Mouse (Mus musculus) adrenal gland, postnatal 25 days (tissue): ENCODE measurements around the gene March7. TPM values are rescaled to one million over a fixed set of nuclear protein-coding genes. Genes with fewer than 3 reads are reported as not detected.
A peak's percentile ranks its signal among the peaks of the same experiment; 100 is the strongest.

Source experiments
- DNase-seq: peaks from one replicate; pipeline ENCODE4 v3.0.0; 2021; ENCODE audit warnings: mixed read lengths
- long read RNA-seq: library from polyadenylated mRNA; stranded (forward); transcript quantifications from one replicate; pipeline ENCODE4 v2.0.0, GENCODE M21; 2021
- total RNA-seq: library from RNA; stranded (reverse); gene quantifications from 2 replicates; pipeline ENCODE4 v1.2.3, GENCODE M21; 2021

The March7 gene
- total RNA-seq, result 49.8 and 55.5 TPM in 2 replicates
- long read RNA-seq, full-length matches to known transcripts, result 50 of 78 reads
- long read RNA-seq, partial matches to known transcripts, result 5 of 78 reads
- long read RNA-seq, other reads (novel, unspliced or antisense), result 23 of 78 reads

DNA sequence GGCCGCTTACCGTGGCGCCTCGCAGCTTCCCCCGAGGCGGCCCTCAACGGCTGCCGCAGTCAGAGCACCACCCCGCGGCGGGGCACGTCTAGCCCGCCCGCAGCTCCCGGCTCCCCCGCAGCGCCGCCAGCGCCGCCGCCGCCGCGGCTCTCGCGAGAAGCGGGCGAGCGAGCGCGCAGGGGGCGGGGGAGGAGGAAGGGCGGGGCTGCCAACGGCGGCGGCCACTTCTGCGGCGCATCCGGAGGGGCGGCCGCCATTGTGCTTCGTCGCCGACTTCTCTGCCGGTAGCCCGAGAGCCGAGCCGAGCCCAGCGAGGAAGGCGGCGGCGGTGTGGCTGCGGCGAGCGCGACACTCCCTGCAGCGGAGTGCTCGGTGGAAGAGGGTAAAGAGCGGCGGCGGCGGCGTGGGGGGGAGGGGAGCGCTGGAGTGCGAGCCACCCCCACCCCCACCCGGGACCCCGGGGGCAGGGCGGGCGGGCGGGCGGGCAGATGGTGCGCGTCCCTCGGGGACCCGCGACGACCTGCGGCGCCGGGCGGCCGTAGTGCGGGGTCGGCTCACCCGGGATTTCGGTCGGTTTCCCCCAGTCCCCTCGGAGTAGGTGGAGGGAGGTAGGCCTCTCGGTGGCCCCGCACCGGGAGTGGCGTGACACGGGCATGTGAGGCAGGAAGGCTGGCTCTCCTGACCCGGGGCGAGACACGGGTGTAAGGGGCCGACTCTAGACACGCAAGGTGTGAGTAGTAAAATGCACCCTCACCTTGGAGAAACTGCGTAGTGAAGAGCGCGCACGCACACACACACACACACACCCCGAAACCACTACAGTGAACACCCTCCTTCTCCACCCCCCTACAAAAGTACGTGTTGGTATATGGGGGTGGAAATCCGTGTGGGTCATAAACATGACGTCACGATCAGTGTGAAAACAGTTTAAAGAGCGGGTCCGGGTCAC, at the start of gene March7, which contains the start of gene Baz2b:
Gene March7, plus strand, starts transcription at position 185 of the 949 bp plus-strand sequence.
Gene Baz2b, minus strand, starts transcription at position 137 of the 949 bp plus-strand sequence.
- DNase-seq, result peak; percentile 90

DNA sequence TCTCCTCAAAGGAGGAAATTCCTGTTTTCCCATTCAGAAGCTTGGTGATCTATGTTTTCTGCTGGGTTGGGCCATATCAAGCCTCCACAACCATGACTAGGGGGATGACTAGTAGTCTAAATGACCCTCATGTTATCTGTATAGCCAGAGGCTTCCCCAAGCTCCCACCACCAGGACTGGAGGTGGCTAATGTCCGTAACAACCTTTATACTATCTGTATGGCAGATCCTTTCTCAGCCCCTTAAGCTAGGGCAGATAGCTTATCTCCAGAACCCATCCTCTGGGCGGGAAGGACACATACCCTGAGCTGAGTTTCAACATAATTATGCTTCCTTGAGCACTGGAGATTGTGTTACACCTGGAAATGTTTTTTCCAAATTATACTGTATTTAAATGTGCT, 45.9 kb upstream of the March7 start:
- no peak for DNase-seq

DNA sequence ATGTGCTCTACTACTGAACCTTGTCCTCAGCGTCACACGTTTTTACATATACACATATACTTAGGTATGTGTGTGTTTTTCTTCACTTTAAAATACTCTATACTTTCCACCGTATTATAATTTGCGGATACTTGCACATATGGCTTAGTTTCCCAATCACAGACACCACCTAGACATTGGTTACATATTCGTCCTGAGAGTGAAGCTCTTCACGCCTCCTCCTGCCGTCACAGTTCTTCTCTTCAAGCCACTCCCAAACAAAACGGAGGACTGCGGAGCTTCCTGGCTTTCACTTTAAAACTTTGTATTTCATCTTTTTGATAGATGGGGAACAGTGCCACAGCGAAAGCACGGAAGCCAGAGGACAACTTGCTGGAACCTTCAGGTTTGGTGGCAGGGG, 44.0 kb upstream of the March7 start:
- DNase-seq, result no peak

DNA sequence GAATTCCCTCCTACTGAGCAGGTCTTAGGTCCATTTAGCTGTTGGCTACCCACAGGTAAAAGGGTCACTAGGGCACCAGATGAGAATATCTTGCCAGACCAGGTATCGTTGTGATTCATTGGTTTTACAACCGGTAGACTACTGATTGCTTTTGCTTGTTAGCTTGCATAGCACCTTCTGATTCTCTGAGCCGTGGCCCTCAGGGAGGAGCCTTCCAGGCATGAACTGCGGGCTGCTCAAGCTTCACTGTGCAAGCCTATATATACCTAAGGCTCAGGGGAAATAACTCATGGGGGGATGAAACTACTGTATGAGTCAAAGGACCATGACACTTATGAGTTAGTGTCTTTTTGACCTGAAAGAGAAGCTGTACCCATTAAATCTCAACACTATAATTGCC, 42.8 kb upstream of the March7 start:
- no peak for DNase-seq

DNA sequence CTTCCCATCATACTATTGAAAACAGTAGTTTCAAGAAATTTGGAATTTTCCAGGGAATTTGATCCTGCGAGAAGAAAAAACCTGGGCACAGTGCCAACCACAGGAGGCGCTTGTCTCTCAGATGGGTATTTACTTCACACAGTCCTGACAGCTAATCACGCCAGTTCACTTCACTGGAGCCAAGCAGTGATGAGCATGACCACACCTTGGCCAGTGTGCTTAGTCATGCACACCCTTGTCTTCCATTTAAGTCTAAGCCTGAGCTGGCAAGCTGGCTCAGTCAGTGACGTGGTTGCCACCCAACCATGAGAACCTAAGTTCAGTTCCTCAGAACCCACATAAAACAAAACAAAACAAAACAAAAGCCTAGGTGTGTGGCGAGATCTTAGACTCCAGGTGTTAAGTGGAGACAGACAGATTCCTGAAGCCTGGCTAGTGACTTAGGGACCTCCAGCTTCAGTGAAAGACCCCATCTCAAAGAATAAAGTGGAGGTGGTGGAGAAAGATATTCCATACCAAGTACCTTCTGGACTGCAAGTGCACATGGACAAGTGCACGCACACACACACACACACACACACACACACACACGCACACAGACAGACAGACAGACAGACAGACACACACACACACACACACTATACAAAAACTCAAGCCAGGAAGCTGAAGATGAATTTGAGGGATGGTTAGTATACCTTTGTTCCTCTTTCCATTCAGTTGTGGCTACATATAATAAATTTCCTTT, 37.7 kb upstream of the March7 start:
- no peak for DNase-seq

DNA sequence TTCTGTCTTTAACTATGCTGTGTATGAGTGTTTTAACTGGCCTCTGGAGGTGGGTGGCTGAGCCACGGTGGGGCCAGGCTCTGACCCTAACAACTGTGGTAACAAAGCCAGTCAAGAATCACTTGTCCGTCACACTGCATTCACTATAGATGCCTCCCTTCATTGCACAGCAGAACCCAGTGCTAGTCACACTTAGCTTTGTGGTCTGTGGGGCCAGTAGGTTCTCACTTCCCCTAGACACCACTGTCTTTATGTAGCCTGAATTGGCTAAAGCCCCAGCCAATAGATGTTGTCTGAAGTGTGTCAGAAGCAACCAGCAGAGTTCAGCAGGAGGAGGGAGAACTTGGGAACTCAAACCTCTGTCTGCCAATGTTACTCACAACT, 37.2 kb upstream of the March7 start:
- DNase-seq, result no peak

DNA sequence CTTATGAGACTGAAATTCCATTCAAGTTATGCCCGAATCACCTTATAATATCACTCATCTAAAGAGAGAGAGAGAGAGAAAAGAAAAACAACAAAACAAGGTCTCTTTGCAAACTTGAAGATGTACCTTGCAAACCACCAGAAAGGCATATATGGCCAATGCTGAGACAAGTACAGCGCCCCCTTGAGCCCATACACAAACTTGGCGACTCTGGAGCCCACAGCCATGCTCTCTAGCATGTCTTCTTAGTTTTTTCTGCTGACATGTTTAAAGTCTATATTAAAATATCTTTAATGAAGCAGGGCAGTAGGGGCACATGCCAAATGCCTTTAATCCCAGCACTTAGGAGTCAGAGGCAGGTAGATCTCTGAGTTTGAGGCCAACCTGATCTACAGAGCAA, 36.5 kb upstream of the March7 start:
- DNase-seq, result no peak

DNA sequence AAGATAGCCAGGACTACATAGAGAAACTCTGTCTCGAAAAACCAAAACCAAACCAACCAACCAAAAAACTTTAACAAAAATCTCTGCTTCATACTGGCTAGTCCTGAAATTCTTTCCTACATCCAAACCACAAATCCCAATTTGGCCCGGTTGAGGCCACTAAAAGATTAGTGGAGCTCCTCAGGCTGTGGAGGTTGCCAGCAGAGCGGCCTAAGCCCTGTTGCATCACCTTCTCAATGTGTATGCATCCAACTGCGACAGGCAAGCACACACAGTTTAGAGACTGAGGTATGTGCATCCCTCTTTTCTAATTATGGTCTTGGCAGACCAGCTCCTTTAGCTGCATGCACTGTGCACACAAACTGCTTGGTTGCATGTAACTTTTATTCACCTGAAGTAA, 36.1 kb upstream of the March7 start:
- DNase-seq, result no peak

DNA sequence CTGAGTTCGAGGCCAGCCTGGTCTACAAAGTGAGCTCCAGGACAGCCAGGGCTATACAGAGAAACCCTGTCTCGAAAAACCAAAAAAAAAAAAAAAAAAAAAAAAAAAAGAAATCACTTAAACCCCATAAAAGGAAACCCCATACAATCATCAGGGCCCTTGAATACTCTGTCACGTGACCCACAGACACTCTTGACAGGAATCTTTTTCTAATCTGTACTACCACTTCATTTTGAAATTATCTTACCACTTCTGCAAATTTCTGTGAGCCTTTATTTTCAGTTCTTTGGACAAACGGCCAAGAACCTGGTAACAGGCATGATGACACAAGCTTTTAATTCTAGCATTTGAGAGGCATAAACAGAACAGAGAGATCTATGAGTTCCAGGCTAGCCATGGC, 34.6 kb upstream of the March7 start:
- no peak for DNase-seq

DNA sequence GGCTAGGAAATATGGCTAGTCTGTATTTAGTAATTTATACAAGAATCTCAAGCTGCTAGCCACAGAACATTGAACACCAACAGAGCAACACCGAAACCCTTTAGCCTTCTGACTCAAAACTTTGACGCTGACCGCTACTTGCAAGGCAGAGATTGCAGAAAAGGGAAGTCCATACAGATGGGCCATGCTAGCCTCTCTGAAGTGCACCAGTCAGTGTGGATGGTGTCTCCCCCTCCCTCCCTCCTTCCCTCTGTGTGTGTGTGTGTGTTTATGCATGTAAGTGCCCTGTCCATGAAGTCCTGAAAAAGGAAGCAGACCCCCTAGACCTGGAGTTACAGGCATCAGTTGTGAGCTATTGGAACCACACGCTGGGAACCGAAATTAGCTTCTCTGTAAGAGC, 33.6 kb upstream of the March7 start:
- DNase-seq, result no peak

DNA sequence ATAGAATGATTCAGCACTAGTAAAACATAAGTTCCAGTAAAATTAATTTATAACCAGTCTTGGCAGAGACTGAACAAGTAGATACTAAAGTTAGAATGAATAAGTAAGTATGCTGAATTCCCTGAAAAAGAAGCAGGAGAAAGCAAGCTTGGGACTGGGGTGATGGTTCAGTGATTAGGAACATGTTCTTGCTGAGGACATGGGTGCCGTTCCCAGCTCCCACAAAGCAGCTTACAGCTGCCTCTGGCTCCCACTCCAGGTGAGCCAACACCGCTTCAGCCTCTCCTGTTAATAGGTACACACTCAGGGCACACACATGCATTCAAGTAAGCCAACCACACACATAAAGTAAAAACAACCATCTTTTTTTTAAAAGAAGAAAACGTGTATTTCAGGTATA, 32.2 kb upstream of the March7 start:
- DNase-seq, result no peak

DNA sequence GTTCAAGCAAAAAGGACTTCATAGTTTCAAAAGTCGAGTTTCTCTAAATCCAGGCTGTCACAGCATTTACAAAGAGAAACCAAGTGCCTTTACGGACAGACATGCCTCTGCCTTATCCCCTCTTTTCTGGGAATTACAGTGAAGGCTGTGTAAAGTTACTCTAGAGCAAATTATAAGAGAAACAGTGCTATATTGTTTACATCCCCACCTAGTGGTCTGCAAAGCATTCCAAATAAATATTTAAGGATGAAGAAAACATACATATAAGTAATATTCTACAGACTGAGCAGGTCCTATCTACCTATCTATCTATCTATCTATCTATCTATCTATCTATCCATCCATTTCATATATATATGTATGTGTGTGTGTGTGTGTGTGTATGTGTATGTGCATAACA, 28.0 kb upstream of the March7 start:
- DNase-seq, result no peak

DNA sequence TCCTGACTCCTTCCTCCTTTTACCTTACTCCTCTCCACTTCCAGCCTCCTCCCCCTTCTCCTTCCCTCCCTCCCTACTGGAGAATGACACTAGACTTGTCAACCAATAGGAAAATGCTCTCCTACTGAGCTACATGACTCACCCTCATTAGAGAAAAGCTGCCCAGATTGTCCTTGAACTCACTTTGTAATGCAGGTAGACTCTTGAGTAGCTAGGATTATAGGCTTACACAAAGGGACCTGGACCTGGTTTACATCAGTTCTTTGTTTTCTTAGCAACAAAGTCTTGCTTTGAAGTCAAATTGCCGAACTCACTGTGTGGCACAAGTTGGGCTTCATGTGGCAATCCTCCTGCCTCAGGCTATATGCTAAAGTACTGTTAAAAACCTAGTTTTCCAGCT, 12.8 kb upstream of the March7 start:
- DNase-seq, result no peak

DNA sequence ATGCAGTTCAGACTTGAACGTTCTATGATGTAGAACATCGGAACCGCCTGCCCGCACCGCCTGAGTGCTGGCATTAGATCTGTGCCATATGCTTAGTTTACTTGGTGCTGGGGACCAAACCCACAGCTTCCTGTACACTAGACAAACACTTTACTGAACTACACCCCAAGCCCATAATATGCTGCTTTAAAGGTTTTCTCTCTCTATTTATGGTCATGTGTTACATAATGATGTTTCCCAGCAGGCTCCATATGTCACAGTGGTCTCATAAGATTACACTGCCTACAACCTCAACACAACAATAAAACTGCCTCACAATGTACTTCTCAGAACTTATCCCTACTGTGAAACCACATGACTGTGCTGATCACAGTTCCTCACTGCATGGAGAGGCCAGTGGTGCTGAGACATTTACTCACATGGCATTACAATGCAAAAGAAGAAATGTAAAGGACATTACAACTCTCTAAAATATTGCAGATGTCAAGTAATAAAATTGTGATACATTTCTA, 9.6 kb upstream of the March7 start:
- no peak for DNase-seq

DNA sequence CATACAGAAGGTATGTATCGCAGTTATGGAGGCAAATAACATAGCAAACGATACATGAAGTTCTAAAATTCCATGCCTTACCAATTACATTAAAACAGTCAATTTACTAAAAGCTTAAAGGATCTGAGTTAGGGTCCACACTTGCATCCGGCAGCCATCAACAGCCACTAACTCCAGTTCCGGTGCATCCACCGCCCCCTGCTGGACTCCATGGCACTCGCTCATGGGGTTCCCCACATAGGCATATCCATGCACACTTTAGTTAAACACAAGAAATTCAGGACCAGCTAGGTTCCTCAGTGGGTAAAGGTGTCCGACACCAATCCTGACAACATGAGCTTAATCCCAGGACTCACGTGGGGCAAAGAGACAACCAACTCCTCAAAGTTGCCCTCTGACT, 9.0 kb upstream of the March7 start:
- peak; percentile 66 for DNase-seq

DNA sequence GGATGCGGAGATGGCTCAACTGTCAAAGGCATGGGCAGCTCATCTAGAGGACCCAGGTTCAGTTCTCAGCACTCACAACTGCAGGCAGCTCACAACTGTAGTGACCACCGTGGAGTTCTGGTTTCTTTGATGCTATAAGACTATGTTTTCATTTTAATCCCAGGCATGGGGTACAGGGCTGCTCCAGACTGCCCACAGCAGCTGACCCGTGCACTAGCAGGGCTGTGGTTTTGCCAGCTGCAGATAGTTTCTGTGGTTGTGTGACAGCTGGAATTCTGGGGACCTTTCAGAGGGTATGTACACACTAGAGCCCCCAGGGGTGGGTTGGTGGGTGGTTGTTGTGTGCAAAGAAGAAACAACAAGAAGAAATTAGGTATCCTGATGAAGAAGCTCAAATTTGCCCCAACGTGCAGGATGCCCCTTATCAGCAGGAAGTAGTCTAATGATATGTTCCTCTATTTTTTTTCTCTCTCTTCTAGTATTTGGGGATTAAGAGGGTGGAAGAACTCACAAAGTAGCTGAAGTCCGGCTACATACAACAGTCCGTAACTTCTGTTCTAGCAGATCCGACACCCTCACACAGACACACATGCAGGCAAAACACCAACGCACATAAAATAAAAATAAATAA, 6.7 kb upstream of the March7 start:
- no peak for DNase-seq

DNA sequence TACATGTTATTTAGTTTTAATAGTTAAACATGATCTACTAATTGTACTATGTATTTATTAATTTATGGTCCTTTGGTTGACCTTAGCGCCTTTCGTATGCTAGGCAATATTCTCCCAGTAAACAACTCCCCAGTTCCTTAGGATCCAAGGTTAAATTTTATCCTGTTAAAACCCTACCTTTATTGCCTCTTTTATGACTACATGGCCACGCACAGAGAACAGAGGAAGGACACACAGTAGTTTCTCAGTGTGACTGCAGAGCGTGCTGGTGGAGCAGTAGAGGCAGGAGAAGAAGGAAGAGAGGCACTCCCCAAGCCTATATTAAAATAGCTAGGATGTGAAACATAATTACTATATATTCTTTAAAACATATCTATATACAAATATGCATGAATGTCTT, 6.0 kb upstream of the March7 start:
- no peak for DNase-seq

DNA sequence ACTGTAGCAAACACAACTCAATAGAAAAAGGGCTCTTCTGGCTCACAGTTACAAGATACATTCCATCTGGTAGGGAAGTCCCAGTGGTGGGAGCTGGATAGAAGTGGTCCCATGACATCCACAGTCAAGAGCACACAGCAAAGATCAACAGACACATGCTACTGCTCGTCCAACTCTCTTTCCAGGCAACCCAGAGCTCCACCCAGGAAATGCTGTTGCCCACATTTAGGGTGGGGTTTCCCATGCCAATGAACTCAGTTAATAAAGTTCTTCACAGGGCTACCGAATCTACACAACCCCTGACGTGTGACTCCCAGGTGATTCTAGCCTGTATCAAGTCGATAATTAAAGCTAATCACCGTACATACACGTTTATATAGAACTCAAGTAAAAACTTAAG, 5.5 kb upstream of the March7 start:
- DNase-seq, result no peak

DNA sequence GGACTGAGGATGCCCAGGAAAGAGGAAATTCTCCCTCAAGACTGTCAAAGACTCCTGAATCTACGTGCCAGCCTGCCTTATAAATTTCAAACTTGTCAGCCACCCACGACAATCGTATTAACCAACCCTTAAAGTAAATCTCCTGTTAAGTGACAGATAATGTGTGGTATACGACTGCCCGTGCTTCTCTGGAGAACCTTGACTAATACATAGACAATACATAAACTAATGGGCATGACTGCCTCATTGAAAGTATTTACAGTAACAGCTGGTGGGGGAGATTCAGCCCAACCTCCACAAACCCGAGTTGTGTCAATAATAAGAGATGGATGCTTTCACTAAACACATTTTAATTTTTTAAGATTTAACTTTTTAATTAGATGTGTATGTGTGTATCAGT, 3.9 kb upstream of the March7 start:
- DNase-seq, result no peak

DNA sequence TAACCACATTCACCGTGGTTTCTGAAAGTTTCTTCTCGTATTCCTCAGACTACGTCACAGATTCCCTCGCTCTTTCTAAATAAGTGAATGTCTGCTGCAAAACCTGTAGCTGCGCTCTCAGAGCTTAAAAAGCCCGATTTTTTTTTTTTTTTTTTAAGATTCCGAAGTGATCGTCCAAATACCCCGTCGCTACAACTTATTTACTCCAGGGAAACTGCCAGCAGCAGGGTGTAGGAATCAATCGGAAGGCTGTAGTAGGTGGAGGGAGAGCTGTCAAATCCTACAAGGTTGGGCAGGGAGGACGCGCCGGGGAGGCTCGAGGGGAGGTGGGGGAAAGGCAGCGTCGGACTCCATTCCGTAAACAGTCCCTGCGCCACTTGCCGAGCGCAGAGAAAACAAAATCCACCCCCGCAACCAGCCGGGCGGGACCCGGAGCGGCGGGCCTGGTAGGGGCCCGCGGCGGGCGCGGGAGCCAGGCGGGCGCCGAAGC, 520 bp upstream of the March7 start:
- peak; percentile 59 for DNase-seq

DNA sequence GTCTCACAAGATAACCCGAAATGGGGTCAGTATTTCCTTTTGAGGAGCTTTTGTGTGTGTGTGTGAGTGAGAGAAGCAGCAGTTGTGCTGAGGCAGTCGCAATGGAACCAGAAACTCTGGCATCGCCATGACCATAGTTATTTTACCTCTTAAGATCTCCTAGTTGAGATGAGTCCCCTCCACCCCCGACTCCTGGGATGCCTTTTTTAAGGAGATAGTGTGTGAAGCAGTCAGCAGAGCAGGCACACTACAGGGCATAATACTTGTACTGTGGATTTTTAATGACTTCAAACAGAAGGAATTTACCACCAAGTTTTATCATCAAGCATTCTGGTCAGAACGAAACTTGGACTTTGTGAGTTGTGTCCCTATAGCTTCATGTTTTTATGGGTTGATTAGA, 1.1 kb downstream of the March7 start:
- no peak for DNase-seq

DNA sequence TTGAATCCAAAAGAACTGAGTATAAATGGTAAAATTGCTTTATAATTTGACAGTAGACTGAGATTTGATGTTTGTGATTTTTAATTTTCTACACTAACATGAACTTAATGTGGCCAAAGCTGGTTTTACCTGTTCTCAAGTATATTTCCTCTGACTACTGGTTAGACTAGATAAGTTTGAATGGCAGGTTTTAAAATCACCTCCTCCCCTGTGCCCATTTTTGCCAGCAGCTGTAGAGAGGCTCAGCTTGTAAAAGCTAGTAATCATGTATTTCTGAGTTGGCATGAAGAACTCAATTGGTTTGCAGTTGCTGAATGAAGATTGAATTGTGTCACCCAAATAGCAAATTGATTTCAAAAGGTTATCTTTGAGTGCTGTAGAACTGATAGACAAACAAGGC, 2.8 kb downstream of the March7 start:
- no peak for DNase-seq
